Mouse (Mus musculus): ENCODE results near the gene Sh3pxd2a. TPM values are rescaled to one million over a fixed set of nuclear protein-coding genes. Genes with fewer than 3 reads are reported as not detected.

Gene Sh3pxd2a
- total and polyA plus RNA-seq, 3 experiments: 36.1 to 53.2 (median 52.3) TPM

- Histone ChIP-seq H3K4me3 (no peak overlapping the region), H3K27me3 (ENCODE audit: control insufficient read depth, insufficient read depth, low read length) (no peaks in the 10 kb centered on the region), H3K79me2 (replicated peaks; ENCODE audit: control insufficient read depth, insufficient read depth, low read length) (no peaks in the 10 kb centered on the region), H3K4me1 (ENCODE audit: control insufficient read depth, insufficient read depth, low read length) (peaks cover 17% of the 10 kb centered on the region), H3K27ac (no peak overlapping the region), H3K9ac (ENCODE audit: low read depth, low read length) (no peak overlapping the region), H3K36me3 (ENCODE audit: control insufficient read depth, insufficient read depth, low read length) (no peaks in the 10 kb centered on the region)
- 31% methylated on average over 19 of the region's 19 CpGs for WGBS
- DNase-seq: no peak
- intact Hi-C loops (cut with DNase I): loop anchor here (2.0 kb wide), 1 partner anchor 13 kb away; no protein-coding TSS in a partner anchor
- TF ChIP-seq EP300 (IDR thresholded peaks at IDR 0.05; ENCODE audit: insufficient read depth, low read depth, low read length) (no peak), POLR2A (IDR thresholded peaks at IDR 0.05; ENCODE audit: insufficient read depth, low read depth, low read length) (no peak)
Measured at GRCm38 (mm10) chr19:47301303-47302190, 162.7 kb downstream of the Sh3pxd2a start.

- Histone ChIP-seq H3K4me1 (ENCODE audit: control insufficient read depth, insufficient read depth, low read length) (peaks cover 15% of the 10 kb centered on the region), H3K4me3 (no peak overlapping the region), H3K79me2 (replicated peaks; ENCODE audit: control insufficient read depth, insufficient read depth, low read length) (no peaks in the 10 kb centered on the region), H3K36me3 (ENCODE audit: control insufficient read depth, insufficient read depth, low read length) (no peaks in the 10 kb centered on the region), H3K9ac (ENCODE audit: low read depth, low read length) (no peak overlapping the region), H3K27ac (peak overlapping the region; percentile 47), H3K27me3 (ENCODE audit: control insufficient read depth, insufficient read depth, low read length) (no peaks in the 10 kb centered on the region)
- TF ChIP-seq EP300 (IDR thresholded peaks at IDR 0.05; ENCODE audit: insufficient read depth, low read depth, low read length): no peak
- no peak for TF ChIP-seq CTCF (IDR thresholded peaks at IDR 0.05)
- TF ChIP-seq POLR2A (IDR thresholded peaks at IDR 0.05; ENCODE audit: insufficient read depth, low read depth, low read length): no peak
- DNase-seq: no peak
- 72% methylated on average over 11 of the region's 11 CpGs for WGBS
- intact Hi-C loops (cut with DNase I): no loop called here
Measured at GRCm38 (mm10) chr19:47298100-47298499, 166.1 kb downstream of the Sh3pxd2a start.

GRCm38 (mm10) chr19:47292451-47292951, 171.7 kb downstream of the Sh3pxd2a start:
- Histone ChIP-seq H3K36me3 (ENCODE audit: control insufficient read depth, insufficient read depth, low read length) (no peaks in the 10 kb centered on the region), H3K27me3 (ENCODE audit: control insufficient read depth, insufficient read depth, low read length) (no peaks in the 10 kb centered on the region), H3K4me1 (ENCODE audit: control insufficient read depth, insufficient read depth, low read length) (peaks cover 20% of the 10 kb centered on the region), H3K4me3 (no peak overlapping the region), H3K79me2 (replicated peaks; ENCODE audit: control insufficient read depth, insufficient read depth, low read length) (no peaks in the 10 kb centered on the region), H3K27ac (peak overlapping the region; percentile 65), H3K9ac (ENCODE audit: low read depth, low read length) (no peak overlapping the region; the same call in 1 of the 2 replicates)
- DNase-seq: peak; percentile 64 to 80
- WGBS: 50% methylated on average over 7 of the region's 7 CpGs
- intact Hi-C loops (cut with DNase I): no loop called here
- TF ChIP-seq CTCF (IDR thresholded peaks at IDR 0.05) (peak; percentile 13), POLR2A (IDR thresholded peaks at IDR 0.05; ENCODE audit: insufficient read depth, low read depth, low read length) (no peak)

GRCm38 (mm10) chr19:47291307-47292080, 172.7 kb downstream of the Sh3pxd2a start:
- H3K4me3 ChIP-seq: no peak overlapping the region
- intact Hi-C loops (cut with DNase I): no loop called here
- peaks cover 18% of the 10 kb centered on the region for H3K4me1 ChIP-seq (ENCODE audit: control insufficient read depth, insufficient read depth, low read length)

GRCm38 (mm10) chr19:47286886-47287450, 177.2 kb downstream of the Sh3pxd2a start:
- no peaks in the 10 kb centered on the region for H3K36me3 ChIP-seq (ENCODE audit: control insufficient read depth, insufficient read depth, low read length)
- no peaks in the 10 kb centered on the region for H3K27me3 ChIP-seq (ENCODE audit: control insufficient read depth, insufficient read depth, low read length)
- no peak for TF ChIP-seq POLR2A (IDR thresholded peaks at IDR 0.05; ENCODE audit: insufficient read depth, low read depth, low read length)
- no peak for TF ChIP-seq CTCF (IDR thresholded peaks at IDR 0.05)
- no peak for TF ChIP-seq EP300 (IDR thresholded peaks at IDR 0.05; ENCODE audit: insufficient read depth, low read depth, low read length)
- no peak overlapping the region for H3K4me3 ChIP-seq
- no peaks in the 10 kb centered on the region for H3K79me2 ChIP-seq (replicated peaks; ENCODE audit: control insufficient read depth, insufficient read depth, low read length)
- 92% methylated on average over 17 of the region's 17 CpGs for WGBS
- no peak overlapping the region for H3K9ac ChIP-seq (ENCODE audit: low read depth, low read length)
- H3K27ac ChIP-seq: no peak overlapping the region
- H3K4me1 ChIP-seq (ENCODE audit: control insufficient read depth, insufficient read depth, low read length): peaks cover 11% of the 10 kb centered on the region
- no peak for DNase-seq
- intact Hi-C loops (cut with DNase I): no loop called here

More at GRCm38 (mm10) chr19:47291307-47292080, 172.7 kb downstream of the Sh3pxd2a start:
- peak overlapping the region; percentile 22 for H3K27ac ChIP-seq
- DNase-seq: no peak
- no peaks in the 10 kb centered on the region for H3K27me3 ChIP-seq (ENCODE audit: control insufficient read depth, insufficient read depth, low read length)
- no peaks in the 10 kb centered on the region for H3K79me2 ChIP-seq (replicated peaks; ENCODE audit: control insufficient read depth, insufficient read depth, low read length)
- TF ChIP-seq EP300 (IDR thresholded peaks at IDR 0.05; ENCODE audit: insufficient read depth, low read depth, low read length) (no peak), POLR2A (IDR thresholded peaks at IDR 0.05; ENCODE audit: insufficient read depth, low read depth, low read length) (no peak), CTCF (IDR thresholded peaks at IDR 0.05) (no peak)
- H3K9ac ChIP-seq (ENCODE audit: low read depth, low read length): no peak overlapping the region
- no peaks in the 10 kb centered on the region for H3K36me3 ChIP-seq (ENCODE audit: control insufficient read depth, insufficient read depth, low read length)
- 56% methylated on average over 7 of the region's 7 CpGs for WGBS

All from heart, adult 2 months (tissue).